Mouse (Mus musculus): ENCODE measurements around the gene Zfp523.

DNA sequence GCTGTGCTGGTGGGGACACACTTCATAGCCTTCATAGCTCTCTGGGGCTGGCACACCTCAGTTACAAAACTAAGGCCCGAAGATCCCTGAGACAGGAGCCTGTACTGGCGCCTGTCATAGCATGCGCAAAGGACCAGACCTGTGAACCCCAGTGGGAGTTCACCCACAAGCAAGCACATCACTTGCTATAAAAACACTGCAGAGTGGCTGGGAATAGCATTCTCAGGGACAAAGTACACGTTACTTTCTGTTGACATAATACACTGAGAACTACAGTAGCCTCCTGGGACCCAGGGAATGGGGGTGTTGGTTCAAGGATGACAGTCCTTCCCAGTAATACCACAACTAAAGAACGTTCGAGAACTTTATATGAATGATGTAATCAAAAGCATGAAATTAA is 23.8 kb upstream of the Zfp523 start:
- TF ChIP-seq CTCF (conservative IDR thresholded peaks at IDR 0.05; ENCODE audit: low read length) (no peak), POU5F1 (IDR thresholded peaks at IDR 0.05; ENCODE audit: borderline replicate concordance, low read length) (no peak)

Measured in E14TG2a.4 (cell line).